Mouse (Mus musculus): ENCODE results near the gene Prkacb. TPM values are rescaled to one million over a fixed set of nuclear protein-coding genes. Genes with fewer than 3 reads are reported as not detected.

Prkacb gene
- polyA plus RNA-seq, 1 experiment from 2014 or later, result 131 TPM

- no peak for DNase-seq (ENCODE audit: low read depth, low spot score)
- no peak for ATAC-seq
- ChIA-PET POLR2A (no interaction called here), CTCF (interaction anchor here (0.8 to 1.0 kb wide), 2 partner anchors 10 to 23 kb away, joined by 3 to 4 read pairs; no protein-coding TSS in a partner anchor)
- in situ Hi-C loops (cut with MboI; ENCODE audit: low pct_unique_long_range_greater_than_20kb), result no loop called here
- H3K27me3 ChIP-seq, result no peaks in the 10 kb centered on the region
- no peak for TF ChIP-seq CTCF (IDR thresholded peaks at IDR 0.05)
These were observed 132.2 kb downstream of the Prkacb start for GRCm38 (mm10) chr3:146680625-146681024.

GRCm38 (mm10) chr3:146679646-146680045, 133.1 kb downstream of the Prkacb start:
- no peak for TF ChIP-seq CTCF (IDR thresholded peaks at IDR 0.05)
- ChIA-PET POLR2A (no interaction called here), CTCF (interaction anchor here (1.8 kb wide), 1 partner anchor 115 kb away, joined by 4 read pairs; no protein-coding TSS in a partner anchor)
- DNase-seq (ENCODE audit: low read depth, low spot score) (no peak), ATAC-seq (no peak)
- in situ Hi-C loops (cut with MboI; ENCODE audit: low pct_unique_long_range_greater_than_20kb), result no loop called here
- H3K27me3 ChIP-seq, result no peaks in the 10 kb centered on the region

Other genes with a start within 250 kb of the Prkacb start
- 2.9 TPM for gene Uox, start 242.6 kb downstream of the Prkacb start, polyA plus RNA-seq (2021)
- 0.03 TPM for gene Dnase2b, start 197.4 kb downstream of the Prkacb start, polyA plus RNA-seq (2021)
- gene 4930503B20Rik, start 161.7 kb downstream of the Prkacb start, polyA plus RNA-seq (2021), result 0.44 TPM
- gene Samd13, start 127.4 kb downstream of the Prkacb start, polyA plus RNA-seq (2021), result not detected
- gene Ttll7, start 39.4 kb upstream of the Prkacb start, polyA plus RNA-seq (2021), result 16.6 TPM